Mouse (Mus musculus): ENCODE data around the gene Olfr1179. TPM values are rescaled to one million over a fixed set of nuclear protein-coding genes. Genes with fewer than 3 reads are reported as not detected.
"Not testable (repeated sequence)": the region's sequence is repeated elsewhere in the genome, so short reads cannot be mapped to it uniquely, and the experiment has no call there.

The Olfr1179 gene
- not detected in 2 replicates for polyA plus RNA-seq (2016; fragmentation: Nextera tagmentation; extraction: Ambion mirVana)

- 92% methylated on average over 3 of the region's 3 CpGs for WGBS
- no peak within 1 kb of the TSS for H3K4me3 ChIP-seq
- no peaks in the 10 kb centered on the region for H3K27me3 ChIP-seq (ENCODE audit: low read depth, poor library complexity, severe bottlenecking)
- H3K9me3 ChIP-seq (replicated peaks): no peaks in the 10 kb centered on the region
- no peak within 1 kb of the TSS for H3K27ac ChIP-seq (replicated peaks)
- H3K36me3 ChIP-seq: no peaks in the 10 kb centered on the region
- DNase-seq (ENCODE audit: low spot score): no peak
- no peaks in the 10 kb centered on the region for H3K4me1 ChIP-seq
These were observed at the start of gene Olfr1179 for GRCm38 (mm10) chr2:88406353-88406752. Gene Olfr1179 (minus strand): TSS chr2:88406453.

DNA sequence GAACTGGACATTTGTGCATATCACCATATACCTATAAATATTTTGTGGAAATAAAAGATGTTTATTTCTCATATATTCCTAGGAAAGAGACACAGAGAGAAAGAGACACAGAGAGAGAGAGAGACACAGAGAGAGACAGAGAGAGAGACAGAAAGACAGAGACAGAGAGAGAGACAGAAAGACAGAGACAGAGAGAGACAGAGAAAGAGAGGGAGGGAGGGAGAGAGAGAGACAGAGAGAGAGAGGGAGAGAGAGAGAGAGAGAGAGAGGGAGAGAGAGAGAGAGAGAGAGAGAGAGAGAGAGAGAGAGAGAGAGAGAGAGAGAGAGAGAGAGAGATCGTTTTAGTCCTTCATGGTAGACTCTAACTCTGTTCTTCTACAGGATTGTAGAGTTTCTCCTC, 48.3 kb upstream of the Olfr1179 start, which contains the start of gene Olfr1183:
Gene Olfr1183, plus strand, starts transcription at position 301 of the 400 bp plus-strand sequence.
- 78% methylated on average over 1 of the region's 1 CpGs for WGBS
- not testable (repeated sequence) for H3K4me3 ChIP-seq; H3K4me1 ChIP-seq; H3K27ac ChIP-seq (replicated peaks); DNase-seq (ENCODE audit: low spot score); H3K9me3 ChIP-seq (replicated peaks); H3K36me3 ChIP-seq; H3K27me3 ChIP-seq (ENCODE audit: low read depth, poor library complexity, severe bottlenecking)

DNA sequence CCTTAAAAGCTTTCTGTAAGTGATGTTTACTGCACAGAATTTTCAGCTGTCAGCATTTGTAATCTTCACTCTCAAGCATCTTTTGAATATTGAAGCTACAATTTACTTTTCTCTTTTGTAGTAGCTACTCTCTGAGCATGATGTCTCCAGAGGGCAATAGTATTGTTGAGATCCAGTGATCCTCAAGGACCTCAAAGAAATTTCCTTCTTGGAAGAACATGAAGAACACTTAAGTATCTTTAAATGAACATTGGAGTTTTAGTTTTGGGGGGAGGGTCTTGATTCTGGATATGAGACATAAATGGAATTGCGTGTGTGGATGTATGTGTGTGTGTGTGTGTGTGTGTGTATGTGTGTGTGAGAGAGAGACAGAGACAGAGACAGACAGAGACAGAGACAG, 42.8 kb upstream of the Olfr1179 start, which contains the start of gene Gm13757:
Gene Gm13757, minus strand, starts transcription at position 101 of the 400 bp plus-strand sequence.
- no peaks in the 10 kb centered on the region for H3K36me3 ChIP-seq
- no peaks in the 10 kb centered on the region for H3K27me3 ChIP-seq (ENCODE audit: low read depth, poor library complexity, severe bottlenecking)
- H3K4me1 ChIP-seq: no peaks in the 10 kb centered on the region
- DNase-seq (ENCODE audit: low spot score): no peak
- no peak within 1 kb of the TSS for H3K27ac ChIP-seq (replicated peaks)
- 86% methylated on average over 1 of the region's 1 CpGs for WGBS
- no peaks in the 10 kb centered on the region for H3K9me3 ChIP-seq (replicated peaks)
- no peak within 1 kb of the TSS for H3K4me3 ChIP-seq

- no peak for DNase-seq (ENCODE audit: low spot score)
- Histone ChIP-seq H3K9me3 (replicated peaks) (no peaks in the 10 kb centered on the region), H3K4me1 (no peaks in the 10 kb centered on the region), H3K36me3 (no peaks in the 10 kb centered on the region), H3K4me3 (no peak within 1 kb of the TSS), H3K27me3 (ENCODE audit: low read depth, poor library complexity, severe bottlenecking) (no peaks in the 10 kb centered on the region), H3K27ac (replicated peaks) (no peak within 1 kb of the TSS)
- WGBS: 89% methylated on average over 1 of the region's 1 CpGs
These were observed 19.8 kb upstream of the Olfr1179 start, which contains the start of gene Olfr1181 for GRCm38 (mm10) chr2:88426071-88426470. Gene Olfr1181 (minus strand): TSS chr2:88426171.

DNA sequence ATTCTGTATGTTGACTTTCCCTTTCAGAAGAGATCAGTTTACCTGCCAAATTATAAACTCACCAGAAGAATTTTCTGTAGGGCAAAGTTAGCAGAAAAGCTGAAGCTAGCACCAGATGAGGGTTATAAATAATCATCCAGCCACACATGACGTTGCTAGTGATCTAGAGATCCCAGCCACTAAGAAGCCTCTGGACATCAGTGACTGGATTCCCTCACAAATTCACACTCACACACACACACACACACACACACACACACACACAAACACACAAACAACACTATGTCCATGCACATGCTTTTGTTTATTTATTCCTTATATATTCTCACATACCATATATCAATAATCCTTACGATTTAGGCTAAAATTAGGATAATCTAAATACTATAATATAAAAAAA, 12.8 kb upstream of the Olfr1179 start, which contains the start of gene Olfr1180:
Gene Olfr1180, minus strand, starts transcription at position 101 of the 400 bp plus-strand sequence.
- H3K27me3 ChIP-seq (ENCODE audit: low read depth, poor library complexity, severe bottlenecking): no peaks in the 10 kb centered on the region
- 87% methylated on average over 2 of the region's 2 CpGs for WGBS
- no peak for DNase-seq (ENCODE audit: low spot score)

GRCm38 (mm10) chr2:88386762-88387161, 19.5 kb downstream of the Olfr1179 start, which contains the start of gene Olfr1178:
Gene Olfr1178 (plus strand): TSS chr2:88387062.
- no peak within 1 kb of the TSS for H3K4me3 ChIP-seq
- DNase-seq (ENCODE audit: low spot score): no peak
- H3K27ac ChIP-seq (replicated peaks): no peak within 1 kb of the TSS
- 86% methylated on average over 1 of the region's 1 CpGs for WGBS
- no peaks in the 10 kb centered on the region for H3K4me1 ChIP-seq
- no peaks in the 10 kb centered on the region for H3K9me3 ChIP-seq (replicated peaks)
- no peaks in the 10 kb centered on the region for H3K36me3 ChIP-seq
- no peaks in the 10 kb centered on the region for H3K27me3 ChIP-seq (ENCODE audit: low read depth, poor library complexity, severe bottlenecking)

More for the DNA sequence above, 12.8 kb upstream of the Olfr1179 start, which contains the start of gene Olfr1180:
- Histone ChIP-seq H3K4me3 (no peak within 1 kb of the TSS), H3K27ac (replicated peaks) (no peak within 1 kb of the TSS), H3K4me1 (no peaks in the 10 kb centered on the region), H3K9me3 (replicated peaks) (no peaks in the 10 kb centered on the region), H3K36me3 (no peaks in the 10 kb centered on the region)

DNA sequence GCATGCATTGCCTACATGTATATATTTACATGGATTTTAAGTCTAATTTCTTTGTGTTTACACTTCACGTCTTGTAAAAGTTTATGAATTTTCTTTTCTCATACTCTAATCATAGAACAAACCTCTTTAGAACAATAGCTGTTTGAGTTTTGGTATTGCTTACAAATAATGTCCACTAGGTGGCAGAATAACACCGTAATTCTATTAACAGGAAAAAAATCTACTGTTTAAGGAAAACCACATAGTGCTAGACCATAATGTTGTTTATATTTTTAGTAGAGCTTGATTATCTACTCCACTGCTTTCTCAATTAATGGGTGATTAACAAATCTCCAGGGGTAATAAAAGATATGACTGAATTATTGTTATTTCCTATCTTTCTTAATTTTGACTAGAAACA, 49.9 kb downstream of the Olfr1179 start:
- Histone ChIP-seq H3K4me3 (no peak overlapping the region), H3K36me3 (no peaks in the 10 kb centered on the region), H3K9me3 (replicated peaks) (no peaks in the 10 kb centered on the region), H3K4me1 (no peaks in the 10 kb centered on the region), H3K27me3 (ENCODE audit: low read depth, poor library complexity, severe bottlenecking) (no peaks in the 10 kb centered on the region), H3K27ac (replicated peaks) (no peak overlapping the region)
- WGBS: 7% methylated on average over 2 of the region's 2 CpGs
- DNase-seq (ENCODE audit: low spot score): no peak

Other genes starting within 250 kb of the Olfr1179 start
- gene Olfr1168, start 224.6 kb downstream of the Olfr1179 start, polyA plus RNA-seq (2016; fragmentation: Nextera tagmentation; extraction: Ambion mirVana): not detected in 2 replicates
- not detected in 2 replicates for gene Olfr1170, start 178.1 kb downstream of the Olfr1179 start, polyA plus RNA-seq (2016; fragmentation: Nextera tagmentation; extraction: Ambion mirVana)
- not detected in 2 replicates for gene Olfr1173, start 126.6 kb downstream of the Olfr1179 start, polyA plus RNA-seq (2016; fragmentation: Nextera tagmentation; extraction: Ambion mirVana)
- not detected in 2 replicates for gene Olfr1174-ps, start 91.3 kb downstream of the Olfr1179 start, polyA plus RNA-seq (2016; fragmentation: Nextera tagmentation; extraction: Ambion mirVana)
- gene Olfr1175-ps, start 79.2 kb downstream of the Olfr1179 start, polyA plus RNA-seq (2016; fragmentation: Nextera tagmentation; extraction: Ambion mirVana): not detected in 2 replicates
- gene Olfr1176, start 69.7 kb downstream of the Olfr1179 start, polyA plus RNA-seq (2016; fragmentation: Nextera tagmentation; extraction: Ambion mirVana): not detected in 2 replicates
- gene Olfr1177-ps, start 60.0 kb downstream of the Olfr1179 start, polyA plus RNA-seq (2016; fragmentation: Nextera tagmentation; extraction: Ambion mirVana): not detected in 2 replicates
- gene Olfr1178, start 19.4 kb downstream of the Olfr1179 start, polyA plus RNA-seq (2016; fragmentation: Nextera tagmentation; extraction: Ambion mirVana): not detected in 2 replicates
- not detected in 2 replicates for gene Olfr1180, start 12.7 kb upstream of the Olfr1179 start, polyA plus RNA-seq (2016; fragmentation: Nextera tagmentation; extraction: Ambion mirVana)
- gene Olfr1181, start 19.7 kb upstream of the Olfr1179 start, polyA plus RNA-seq (2016; fragmentation: Nextera tagmentation; extraction: Ambion mirVana): not detected in 2 replicates
- gene Gm13757, start 42.7 kb upstream of the Olfr1179 start, polyA plus RNA-seq (2016; fragmentation: Nextera tagmentation; extraction: Ambion mirVana): not detected in 2 replicates
- gene Olfr1183, start 48.4 kb upstream of the Olfr1179 start, polyA plus RNA-seq (2016; fragmentation: Nextera tagmentation; extraction: Ambion mirVana): not detected in 2 replicates
- gene Olfr1184, start 77.1 kb upstream of the Olfr1179 start, polyA plus RNA-seq (2016; fragmentation: Nextera tagmentation; extraction: Ambion mirVana): not detected in 2 replicates
- not detected in 2 replicates for gene Olfr1185-ps1, start 86.9 kb upstream of the Olfr1179 start, polyA plus RNA-seq (2016; fragmentation: Nextera tagmentation; extraction: Ambion mirVana)
- gene Olfr1186, start 112.1 kb upstream of the Olfr1179 start, polyA plus RNA-seq (2016; fragmentation: Nextera tagmentation; extraction: Ambion mirVana): not detected in 2 replicates
- not detected in 2 replicates for gene Olfr1188, start 150.5 kb upstream of the Olfr1179 start, polyA plus RNA-seq (2016; fragmentation: Nextera tagmentation; extraction: Ambion mirVana)
- not detected in 2 replicates for gene Olfr1189, start 180.0 kb upstream of the Olfr1179 start, polyA plus RNA-seq (2016; fragmentation: Nextera tagmentation; extraction: Ambion mirVana)
- not detected in 2 replicates for gene Olfr1191-ps1, start 234.1 kb upstream of the Olfr1179 start, polyA plus RNA-seq (2016; fragmentation: Nextera tagmentation; extraction: Ambion mirVana)
- not detected in 2 replicates for gene Olfr1192-ps1, start 242.1 kb upstream of the Olfr1179 start, polyA plus RNA-seq (2016; fragmentation: Nextera tagmentation; extraction: Ambion mirVana)